Mouse (Mus musculus): Measurements from ENCODE around the gene Fam111a.

Fam111a gene

DNA sequence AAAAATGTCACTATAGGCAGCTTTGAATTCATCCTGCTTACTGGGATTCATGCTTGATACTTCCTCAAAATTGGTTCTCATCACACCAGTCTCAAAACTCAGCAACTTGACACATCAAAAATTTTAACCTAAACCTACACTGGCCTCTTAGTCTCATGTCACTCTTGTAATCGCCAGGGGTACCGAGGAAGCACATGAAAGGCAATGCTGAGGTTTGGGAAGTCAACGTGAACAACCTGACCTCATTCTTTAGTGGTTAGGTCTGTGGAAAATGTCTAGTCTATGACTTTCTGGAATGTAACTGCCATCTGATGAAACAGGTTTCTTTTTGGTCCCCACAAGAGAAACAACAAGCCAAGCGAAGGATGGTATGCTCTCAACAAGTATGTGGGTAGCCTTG, 89.4 kb downstream of the Fam111a start:
- DNase-seq = no peak

GRCm38 (mm10) chr19:12636863-12637262, 91.3 kb downstream of the Fam111a start:
- no peak for DNase-seq

- no peak for DNase-seq
Observed at GRCm38 (mm10) chr19:12638049-12638448, 92.5 kb downstream of the Fam111a start.
